Mouse (Mus musculus) embryo, embryonic 11.5 days (tissue): ENCODE results near the gene Atf4.

Source experiments
- DNase-seq: peaks from one replicate; pipeline ENCODE4 v3.0.0-alpha.2; 2012; ENCODE audit warnings: low read depth, low spot score

Gene Atf4

GRCm38 (mm10) chr15:80249672-80250071 is 5.3 kb upstream of the Atf4 start:
- no peak for DNase-seq

- DNase-seq: no peak
These were observed 4.4 kb upstream of the Atf4 start for GRCm38 (mm10) chr15:80250586-80250985.

GRCm38 (mm10) chr15:80253530-80253929 is 1.5 kb upstream of the Atf4 start:
- DNase-seq: no peak

GRCm38 (mm10) chr15:80254207-80254606 is 777 bp upstream of the Atf4 start:
- DNase-seq: no peak

- peak; percentile 64 for DNase-seq
These were observed 700 bp downstream of the Atf4 start for GRCm38 (mm10) chr15:80255646-80256121.

- DNase-seq: no peak
These were observed 1.3 kb downstream of the Atf4 start for GRCm38 (mm10) chr15:80256242-80256641.

GRCm38 (mm10) chr15:80256656-80257601 is 1.9 kb downstream of the Atf4 start:
- no peak for DNase-seq

GRCm38 (mm10) chr15:80257602-80258239 is 2.7 kb downstream of the Atf4 start:
- DNase-seq: no peak

- no peak for DNase-seq
These were observed 3.5 kb downstream of the Atf4 start for GRCm38 (mm10) chr15:80258240-80259170.

GRCm38 (mm10) chr15:80259406-80260045 is 4.5 kb downstream of the Atf4 start:
- DNase-seq: no peak

GRCm38 (mm10) chr15:80260677-80261076 is 5.7 kb downstream of the Atf4 start:
- DNase-seq: peak; percentile 74

- DNase-seq: no peak
These were observed 6.1 kb downstream of the Atf4 start for GRCm38 (mm10) chr15:80261100-80261499.

- DNase-seq: peak; percentile 90
These were observed 8.9 kb downstream of the Atf4 start, which contains the start of gene Rps19bp1 for GRCm38 (mm10) chr15:80263610-80264575. TSS of gene Rps19bp1 (minus strand) at chr15:80264315.

GRCm38 (mm10) chr15:80266281-80266680 is 11.3 kb downstream of the Atf4 start:
- peak; percentile 71 for DNase-seq

GRCm38 (mm10) chr15:80271858-80272396 is 16.9 kb downstream of the Atf4 start:
- DNase-seq: no peak

GRCm38 (mm10) chr15:80277107-80277506 is 22.1 kb downstream of the Atf4 start:
- DNase-seq: no peak

- peak; percentile 66 for DNase-seq
These were observed 22.6 kb downstream of the Atf4 start for GRCm38 (mm10) chr15:80277625-80278024.

GRCm38 (mm10) chr15:80278121-80278759 is 23.3 kb downstream of the Atf4 start:
- no peak for DNase-seq

- no peak for DNase-seq
These were observed 24.1 kb downstream of the Atf4 start for GRCm38 (mm10) chr15:80279053-80279452.
